Mouse (Mus musculus) cerebellum, adult 2 months (tissue): ENCODE measurements around the gene Sdc3.

ENCODE experiments used
- CTCF ChIP-seq: fragments of 200-500 bp; IDR thresholded peaks from 2 replicates; pipeline ENCODE4 v1.5.1; 2011; ENCODE audit warnings: low read depth, mild to moderate bottlenecking, control low read depth, low read length, moderate library complexity, borderline replicate concordance; ENCODE audit not compliant: insufficient read depth
- POLR2A ChIP-seq: fragments of 200-500 bp; IDR thresholded peaks from 2 replicates; pipeline ENCODE4 v1.6.1; 2011; ENCODE audit warnings: low read length, control low read depth, borderline replicate concordance; ENCODE audit not compliant: insufficient read depth

DNA sequence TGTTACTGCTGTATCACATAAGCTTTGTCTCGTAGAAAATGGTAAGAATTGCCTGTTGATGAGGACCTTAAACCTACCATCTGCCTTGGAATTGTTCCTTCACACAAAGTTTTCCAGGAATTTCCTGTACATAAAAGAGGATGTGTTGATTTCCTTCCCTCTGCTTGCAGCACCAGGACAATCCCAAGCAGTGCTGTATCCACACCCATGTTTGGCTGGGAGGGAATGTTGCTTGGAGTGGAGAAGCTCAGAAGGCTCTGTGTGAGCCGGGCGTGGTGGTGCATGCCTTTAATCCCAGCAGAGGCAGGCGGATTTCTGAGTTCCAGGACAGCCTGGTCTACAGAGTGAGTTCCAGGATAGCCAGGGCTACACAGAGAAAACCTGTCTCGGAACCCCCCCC, 30.5 kb upstream of the Sdc3 start:
- no peak for TF ChIP-seq POLR2A
- TF ChIP-seq CTCF: no peak
